ENCODE assay signal across 14 mouse cellular contexts in genomic region chr7:98720731-98721130, GRCm38 (mm10).
"Had no signal": no experiment of that assay in that cellular context is flagged by ENCODE, and none has a peak within 500 bp of the region (broad histone marks: within the 10 kb centered on the region; RNA-seq: fewer than 3 reads in every experiment).

No protein-coding gene starts in this region.

- H3K4me1 ChIP-seq: midbrain, embryonic 13.5 days had no signal

- H3K9ac ChIP-seq: liver, embryonic 13.5 days; liver, postnatal 0 days; midbrain, embryonic 13.5 days; neural tube, embryonic 15.5 days had no signal

- H3K9me3 ChIP-seq: liver, embryonic 13.5 days; midbrain, embryonic 13.5 days; neural tube, embryonic 15.5 days had no signal

- ATAC-seq: liver, postnatal 0 days; midbrain, embryonic 13.5 days had no signal

- DNase-seq: kidney, adult 11 months; kidney, adult 9 months; kidney, postnatal 10 days; liver; liver, embryonic 13.5 days; liver, postnatal 0 days; lung, postnatal 36 days; right cerebral cortex, adult 18-20 months; right cerebral cortex, postnatal 25 days; thymus, adult 18-20 months; thymus, postnatal 25 days had no signal

- H3K4me2 ChIP-seq: liver, embryonic 13.5 days; midbrain, embryonic 13.5 days; neural tube, embryonic 15.5 days had no signal

- H3K27me3 ChIP-seq: liver, embryonic 13.5 days; midbrain, embryonic 13.5 days; neural tube, embryonic 15.5 days had no signal

- H3K4me3 ChIP-seq: liver, embryonic 13.5 days; midbrain, embryonic 13.5 days; myocyte; neural tube, embryonic 15.5 days had no signal

- H3K27ac ChIP-seq: liver, embryonic 13.5 days; midbrain, embryonic 13.5 days; neural tube, embryonic 15.5 days had no signal
